Mouse (Mus musculus) layer of hippocampus, postnatal 36 days (tissue): ENCODE data around the gene Pik3ap1. TPM values are rescaled to one million over a fixed set of nuclear protein-coding genes. Genes with fewer than 3 reads are reported as not detected.
A peak's percentile ranks its signal among the peaks of the same experiment; 100 is the strongest.
"Not testable (repeated sequence)": the region's sequence is repeated elsewhere in the genome, so short reads cannot be mapped to it uniquely, and the experiment has no call there.

Source experiments
- DNase-seq, 2 experiments: peaks; one replicate each; pipeline ENCODE4 v3.0.0; 2022
- total RNA-seq, 2 experiments: library from RNA; stranded (reverse); gene quantifications; 2 replicates each; pipeline ENCODE4 v1.2.3; 2021

Gene Pik3ap1
- 1 to 10 TPM; 1.9 to 2.3 TPM for total RNA-seq

DNA sequence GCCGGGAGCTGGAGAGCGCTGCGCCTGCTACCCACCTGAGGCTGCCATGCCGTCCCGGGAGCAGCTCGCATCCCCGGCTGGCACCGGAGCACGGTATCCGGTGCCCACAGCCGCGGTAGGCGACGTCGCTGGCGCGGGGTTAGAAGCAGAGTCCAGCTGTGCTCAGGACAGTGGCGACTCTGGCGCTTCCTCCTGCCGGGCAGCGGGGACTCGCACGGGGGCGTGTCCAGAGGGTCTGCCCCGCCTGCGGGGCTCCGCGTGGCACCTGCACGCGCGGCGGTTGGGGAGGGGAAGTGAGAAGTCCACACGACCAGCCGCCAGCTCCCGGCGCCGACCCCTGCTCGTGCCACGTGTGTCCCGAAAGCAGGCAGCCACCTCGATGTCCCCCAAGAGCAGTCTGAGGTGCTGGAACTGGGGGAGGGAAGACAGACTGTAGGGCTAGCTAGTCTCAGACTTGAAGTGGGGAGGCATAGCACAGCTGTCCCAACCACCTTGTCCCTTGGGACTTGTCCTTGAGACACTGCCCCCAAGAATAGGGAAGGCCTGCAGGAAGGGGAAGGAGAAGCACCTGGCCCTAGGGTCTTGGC lies at the start of gene Pik3ap1:
Gene Pik3ap1 (minus strand): TSS at position 181 of the 587 bp plus-strand sequence.
- DNase-seq, result peak in 1 of 2 experiments; percentile 17

- DNase-seq, result not testable (repeated sequence)
Observed at GRCm38 (mm10) chr19:41431512-41432164, 46.7 kb upstream of the Pik3ap1 start.

GRCm38 (mm10) chr19:41425927-41426772 lies 41.2 kb upstream of the Pik3ap1 start:
- not testable (repeated sequence) for DNase-seq

DNA sequence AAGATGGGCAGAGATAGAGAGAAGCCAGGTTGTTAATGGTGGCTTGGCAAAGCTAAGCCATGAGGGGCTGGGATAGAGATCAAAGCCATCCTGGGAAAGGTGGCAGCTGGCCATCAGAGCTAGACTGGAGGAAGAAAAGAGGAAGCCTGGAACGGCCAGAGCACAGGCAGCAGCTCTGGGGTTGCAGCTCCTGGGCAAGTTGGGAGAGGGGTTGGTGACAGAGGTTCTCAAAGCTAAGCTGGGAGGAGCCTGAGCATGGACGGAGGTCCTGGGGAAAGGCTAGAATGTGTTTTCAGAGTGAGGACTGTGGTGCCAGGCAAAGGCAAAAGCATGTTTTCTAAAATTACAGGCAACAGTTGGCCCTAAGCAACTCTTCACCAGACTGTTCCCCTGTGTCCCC lies 36.4 kb upstream of the Pik3ap1 start:
- DNase-seq, result no peak

GRCm38 (mm10) chr19:41418786-41419185 lies 33.9 kb upstream of the Pik3ap1 start:
- DNase-seq, result no peak

DNA sequence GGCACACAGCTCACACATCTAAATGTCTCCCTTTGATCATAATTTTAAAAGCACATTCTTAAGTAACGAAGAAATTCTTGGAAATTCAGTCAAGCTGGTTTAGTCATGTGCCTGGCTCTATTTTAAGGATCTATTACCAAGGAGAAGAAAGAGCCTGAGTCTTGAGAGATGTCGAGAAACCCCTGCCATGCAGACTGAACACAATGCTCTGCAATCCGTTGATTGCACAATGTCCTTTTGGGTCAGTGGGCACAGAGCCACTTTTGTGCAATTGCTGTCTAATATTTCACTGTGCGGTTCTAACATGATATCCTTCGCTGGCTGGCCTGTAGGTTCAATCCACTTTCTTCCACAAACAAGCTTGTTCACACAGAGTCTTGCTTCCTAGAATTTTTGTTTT lies 33.1 kb upstream of the Pik3ap1 start:
- no peak for DNase-seq

- DNase-seq, result no peak
Observed at GRCm38 (mm10) chr19:41416201-41416600, 31.3 kb upstream of the Pik3ap1 start.

DNA sequence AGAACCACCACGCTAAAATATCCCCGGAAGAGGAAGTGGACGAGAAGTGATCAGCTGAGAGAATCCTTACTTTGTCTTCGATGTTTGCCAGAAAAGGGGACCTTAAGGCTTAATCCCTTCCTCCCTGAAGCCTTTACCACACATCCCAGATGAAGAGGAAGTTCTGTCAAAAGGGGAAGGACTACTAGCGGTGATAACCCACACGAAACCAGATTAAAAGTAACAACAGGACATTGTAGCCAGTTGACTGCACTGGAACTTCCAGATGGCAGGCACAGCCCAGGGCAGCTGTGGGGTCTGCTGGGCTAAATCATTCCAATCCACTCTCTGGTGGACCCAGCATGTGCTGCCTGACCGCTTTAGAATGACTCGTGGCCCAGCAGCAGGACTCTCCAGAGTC lies 17.7 kb upstream of the Pik3ap1 start:
- no peak for DNase-seq

DNA sequence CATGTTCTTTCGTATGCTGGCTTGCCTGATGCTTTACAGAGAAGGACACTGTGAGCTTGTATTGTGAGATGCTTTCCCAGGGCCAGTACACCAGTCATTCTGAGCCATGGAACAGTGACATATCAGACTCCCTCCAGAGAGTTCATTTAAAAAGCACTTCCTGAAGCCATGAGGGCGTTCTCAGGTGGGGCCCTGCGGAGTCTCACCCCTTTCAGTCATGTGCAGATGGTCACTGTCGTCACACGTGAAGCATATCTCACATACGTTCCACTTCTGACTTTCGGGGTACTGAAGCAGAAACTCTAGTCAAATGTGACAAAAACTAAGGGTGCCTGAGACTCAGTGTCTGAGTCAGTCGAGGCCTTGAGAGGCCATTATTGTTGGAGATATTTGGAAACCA lies 6.0 kb upstream of the Pik3ap1 start:
- DNase-seq, result no peak

DNA sequence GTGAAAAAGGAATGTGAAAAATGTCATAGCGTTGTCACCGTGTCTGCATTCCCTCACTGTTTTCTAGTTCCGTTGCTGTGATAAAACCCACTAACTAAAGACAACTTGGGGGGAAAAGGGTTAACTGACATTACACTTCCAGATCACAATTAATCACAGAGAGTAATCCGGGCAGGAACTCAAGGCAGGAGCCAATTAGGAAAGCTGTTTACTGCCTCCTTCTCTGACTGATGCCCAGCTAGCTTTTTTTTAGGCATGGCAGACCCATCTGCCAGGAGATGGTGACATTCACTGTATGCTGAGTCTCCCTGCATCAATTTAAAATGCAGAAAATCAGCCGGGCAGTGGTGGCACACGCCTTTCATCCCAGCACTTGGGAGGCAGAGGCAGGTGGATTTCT lies 4.4 kb upstream of the Pik3ap1 start:
- DNase-seq, result peak in 1 of 2 experiments; percentile 17

GRCm38 (mm10) chr19:41388242-41388641 lies 3.3 kb upstream of the Pik3ap1 start:
- DNase-seq, result no peak

DNA sequence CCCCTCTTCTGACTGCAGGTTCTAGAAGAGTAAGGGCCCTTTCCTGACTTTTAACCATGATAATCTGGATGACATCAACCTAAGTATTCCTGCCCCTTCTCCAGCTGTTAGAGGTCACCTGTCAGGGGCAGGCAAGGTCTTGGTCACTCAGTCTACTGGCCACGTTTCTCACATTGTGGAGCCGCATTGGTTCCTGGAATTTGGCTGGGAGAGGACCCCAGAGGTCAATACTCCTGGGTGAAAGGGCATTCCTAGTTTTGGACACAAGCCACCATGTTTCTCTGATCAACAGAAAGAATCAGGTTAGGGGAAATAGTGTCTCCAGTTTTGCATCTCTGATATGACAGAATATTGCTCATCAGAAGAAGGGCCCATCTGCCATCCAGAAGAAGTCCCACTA lies 2.4 kb upstream of the Pik3ap1 start:
- DNase-seq, result no peak

- no peak for DNase-seq
Observed at GRCm38 (mm10) chr19:41384406-41384851, 473 bp downstream of the Pik3ap1 start.

DNA sequence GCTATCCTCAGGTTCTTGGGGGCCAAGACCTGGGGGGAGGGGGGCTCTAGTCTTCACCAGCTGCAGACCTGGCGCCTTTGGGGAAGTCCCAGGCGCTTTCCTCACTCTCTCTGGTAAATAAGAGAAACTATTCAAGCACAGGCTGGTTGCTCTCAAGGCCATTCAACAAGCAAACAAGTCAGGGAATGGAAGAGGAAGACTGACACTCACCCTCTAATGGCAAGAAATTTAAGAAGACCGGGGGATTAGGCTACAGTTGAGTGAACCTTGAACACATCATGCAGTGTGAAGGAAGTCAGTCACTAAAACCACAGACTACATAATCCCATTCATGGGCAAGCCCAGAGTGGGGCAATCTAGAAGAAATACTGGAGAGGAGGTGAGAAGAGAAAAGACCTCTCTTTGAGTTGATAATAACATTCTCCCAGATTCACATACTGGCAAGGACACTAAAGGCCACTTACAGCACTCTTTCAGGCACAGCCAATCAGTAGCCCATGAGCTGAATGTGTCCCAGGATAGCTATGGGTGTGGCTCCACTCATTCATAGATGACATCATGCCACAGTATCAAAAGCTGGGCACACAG lies 2.4 kb downstream of the Pik3ap1 start:
- DNase-seq, result no peak

GRCm38 (mm10) chr19:41381581-41382239 lies 3.2 kb downstream of the Pik3ap1 start:
- no peak for DNase-seq

DNA sequence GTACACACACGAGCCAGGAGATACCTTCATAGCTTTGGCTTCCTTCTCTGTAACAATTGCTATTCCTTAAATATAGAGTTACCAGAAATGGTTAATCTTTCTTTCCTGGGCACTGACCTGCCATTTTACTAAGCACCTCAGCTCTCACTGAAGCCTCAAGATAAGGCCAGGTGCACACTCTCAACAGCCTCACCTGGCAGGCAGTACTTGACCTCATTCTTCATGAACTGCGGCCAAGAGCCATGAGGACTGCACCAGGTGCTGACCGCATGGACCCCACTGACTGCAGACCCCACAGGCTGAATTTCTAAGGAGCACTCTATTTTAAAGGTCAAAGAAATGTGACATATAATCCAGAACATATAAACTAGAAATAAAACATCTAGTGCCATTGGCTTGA lies 5.7 kb downstream of the Pik3ap1 start:
- DNase-seq, result no peak

GRCm38 (mm10) chr19:41375791-41376190 lies 9.1 kb downstream of the Pik3ap1 start:
- no peak for DNase-seq

DNA sequence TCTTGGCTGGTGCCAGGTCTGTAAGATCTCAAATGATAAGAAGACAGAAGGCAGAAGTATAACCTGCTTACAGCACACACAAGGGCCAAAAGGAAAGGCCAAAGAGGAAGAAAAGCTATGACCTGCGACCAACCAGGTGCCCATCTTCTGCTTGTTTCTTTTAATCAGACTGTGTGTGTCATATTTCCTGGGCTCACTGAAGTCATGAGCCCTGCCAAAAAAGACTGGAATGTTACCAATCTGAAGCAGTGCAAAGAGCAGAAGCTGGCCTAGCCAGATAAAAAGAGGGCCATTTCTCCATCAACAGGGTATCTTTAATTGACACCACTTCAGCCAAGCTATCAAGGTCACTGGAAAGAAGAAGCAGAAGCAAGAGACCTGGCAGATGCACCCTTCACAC lies 9.8 kb downstream of the Pik3ap1 start:
- no peak for DNase-seq

GRCm38 (mm10) chr19:41374658-41375057 lies 10.2 kb downstream of the Pik3ap1 start:
- no peak for DNase-seq

DNA sequence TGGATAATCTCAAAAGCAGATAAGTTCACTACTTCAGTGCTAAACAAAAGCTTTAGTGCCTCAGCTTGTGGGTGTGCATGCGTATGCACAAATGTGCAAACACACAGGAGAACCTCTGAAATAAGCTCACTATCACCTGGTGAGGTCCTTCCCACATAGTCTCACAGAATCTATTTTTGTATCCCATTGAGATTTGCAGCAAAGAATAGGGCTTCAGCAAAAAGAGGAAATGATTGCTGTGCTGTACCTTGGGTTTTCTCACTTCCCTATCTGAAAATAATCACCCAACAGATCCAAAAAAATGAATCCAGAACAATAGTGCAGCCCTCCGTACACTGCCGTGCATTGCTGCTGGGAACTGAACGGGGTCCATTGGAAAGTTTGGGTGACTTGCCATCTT lies 12.6 kb downstream of the Pik3ap1 start:
- DNase-seq, result no peak

- DNase-seq, result no peak
Observed at GRCm38 (mm10) chr19:41371373-41371772, 13.5 kb downstream of the Pik3ap1 start.
